ENCODE assay signal across 8 mouse cellular contexts in the genomic region with DNA sequence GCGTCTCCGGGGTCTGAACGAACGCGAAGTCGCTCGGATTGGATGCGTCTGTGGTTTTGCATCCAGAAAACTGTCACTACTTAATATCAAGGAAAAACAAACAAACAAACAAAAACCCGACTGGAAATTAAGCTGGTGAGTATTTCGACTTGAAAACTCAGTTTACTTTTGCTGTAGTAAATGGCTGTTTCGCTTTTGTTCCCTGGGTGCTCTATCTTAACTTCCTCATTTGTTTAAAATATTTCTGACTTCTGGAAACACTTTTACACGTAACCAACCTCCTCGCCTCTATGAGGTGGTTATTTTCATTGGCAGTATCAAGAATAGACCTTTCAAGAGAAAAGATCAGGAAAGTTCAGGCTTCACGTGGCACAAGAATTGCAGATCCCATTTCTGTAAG. TPM values are rescaled to one million over a fixed set of nuclear protein-coding genes. Genes with fewer than 3 reads are reported as not detected.
DNase-seq lines count a peak whose midpoint lies in the region; ATAC-seq and TF ChIP-seq lines count a peak whose summit lies in the region.

No protein-coding gene starts in this region.

- peaks cover 23% of the 10 kb centered on the region for H3K36me3 ChIP-seq in embryonic facial prominence, embryonic 13.5 days
- H3K36me3 ChIP-seq in limb, embryonic 10.5 days: peaks cover 45% of the 10 kb centered on the region
- peaks cover 12% of the 10 kb centered on the region for H3K36me3 ChIP-seq in neural tube, embryonic 15.5 days

- WGBS in lung, adult 2 months: 2% methylated on average over 14 of the region's 14 CpGs
- 4% methylated on average over 14 of the region's 14 CpGs for WGBS in embryonic facial prominence, embryonic 13.5 days
- WGBS in limb, embryonic 10.5 days: 11% methylated on average over 14 of the region's 14 CpGs
- 8% methylated on average over 14 of the region's 14 CpGs for WGBS in neural tube, embryonic 15.5 days

- no peak for TF ChIP-seq POLR2A in lung, adult 2 months (IDR thresholded peaks at IDR 0.05; ENCODE audit: borderline replicate concordance, extremely low read depth, low read depth, low read length)

- peak overlapping the region; percentile 98 for H3K4me3 ChIP-seq in lung, adult 2 months (replicated peaks; ENCODE audit: extremely low read depth, low read depth, low read length)
- H3K4me3 ChIP-seq in embryonic facial prominence, embryonic 13.5 days: peak overlapping the region; percentile 92
- peak overlapping the region; percentile 96 for H3K4me3 ChIP-seq in limb, embryonic 10.5 days
- peak overlapping the region; percentile 62 for H3K4me3 ChIP-seq in neural tube, embryonic 15.5 days (replicated peaks)

- H3K4me2 ChIP-seq in embryonic facial prominence, embryonic 13.5 days: peak overlapping the region; percentile 74
- peak overlapping the region; percentile 69 for H3K4me2 ChIP-seq in neural tube, embryonic 15.5 days

- peak overlapping the region; percentile 94 for H3K9ac ChIP-seq in embryonic facial prominence, embryonic 13.5 days
- peak overlapping the region; percentile 78 for H3K9ac ChIP-seq in neural tube, embryonic 15.5 days (replicated peaks)

- no peak for ATAC-seq in embryonic facial prominence, embryonic 13.5 days (ENCODE audit: insufficient number of reproducible peaks, insufficient read depth, low FRiP score, low TSS enrichment, low read depth)
- no peak for ATAC-seq in neural tube, embryonic 15.5 days (ENCODE audit: low FRiP score)

- H3K27ac ChIP-seq in embryonic facial prominence, embryonic 13.5 days: peak overlapping the region; percentile 98
- H3K27ac ChIP-seq in limb, embryonic 10.5 days: peak overlapping the region; percentile 97
- peak overlapping the region; percentile 95; the same call in 1 of the 2 replicates for H3K27ac ChIP-seq in neural tube, embryonic 15.5 days (replicated peaks)

- DNase-seq in lung, adult 2 months: no peak
- no peak for DNase-seq in lung, postnatal 10 days
- DNase-seq in limb, embryonic 10.5 days (ENCODE audit: low spot score): no peak
- no peak for DNase-seq in right cerebral cortex, adult 2 months (ENCODE audit: low spot score in 2 of 2)
- DNase-seq in layer of hippocampus, postnatal 14 days (ENCODE audit: low spot score in 2 of 2): no peak
- no peak for DNase-seq in urinary bladder, postnatal 36 days (ENCODE audit: low spot score in 2 of 2)

- no peak for TF ChIP-seq CTCF in lung, adult 2 months (IDR thresholded peaks at IDR 0.05; ENCODE audit: insufficient read depth, low read length)

- H3K9me3 ChIP-seq in embryonic facial prominence, embryonic 13.5 days: no peaks in the 10 kb centered on the region
- no peaks in the 10 kb centered on the region for H3K9me3 ChIP-seq in limb, embryonic 10.5 days (replicated peaks)
- no peaks in the 10 kb centered on the region for H3K9me3 ChIP-seq in neural tube, embryonic 15.5 days (replicated peaks)

- peaks cover 7% of the 10 kb centered on the region for H3K4me1 ChIP-seq in lung, adult 2 months (ENCODE audit: control insufficient read depth, insufficient read depth, low read length)
- H3K4me1 ChIP-seq in embryonic facial prominence, embryonic 13.5 days: peaks cover 17% of the 10 kb centered on the region
- peaks cover 20% of the 10 kb centered on the region for H3K4me1 ChIP-seq in limb, embryonic 10.5 days
- H3K4me1 ChIP-seq in neural tube, embryonic 15.5 days: peaks cover 28% of the 10 kb centered on the region

- no peaks in the 10 kb centered on the region for H3K27me3 ChIP-seq in embryonic facial prominence, embryonic 13.5 days
- no peaks in the 10 kb centered on the region for H3K27me3 ChIP-seq in limb, embryonic 10.5 days (ENCODE audit: low read depth, poor library complexity, severe bottlenecking)
- no peaks in the 10 kb centered on the region for H3K27me3 ChIP-seq in neural tube, embryonic 15.5 days (replicated peaks)

RNA-seq across cellular contexts. Expression of gene Cggbp1, which starts 1.1 kb away (rescaled TPM):
- polyA plus RNA-seq in lung, adult 2 months (2012; rRNA removed): 8.7 and 17.4 TPM in 2 replicates
- 76.2 and 86.1 TPM in 2 replicates for polyA plus RNA-seq in embryonic facial prominence, embryonic 13.5 days (2015; fragmentation: Nextera tagmentation; extraction: Ambion mirVana)
- 72.9 and 92.0 TPM in 2 replicates for polyA plus RNA-seq in limb, embryonic 10.5 days (2016; fragmentation: Nextera tagmentation; extraction: Ambion mirVana)
- 58.2 and 58.6 TPM in 2 replicates for polyA plus RNA-seq in neural tube, embryonic 15.5 days (2015; fragmentation: Nextera tagmentation; extraction: Ambion mirVana)
- 10 to 100 TPM; 52.1 to 57.7 TPM for total RNA-seq in layer of hippocampus, postnatal 14 days (2021)

RNA-seq across cellular contexts. Expression of gene Zfp654, which starts 1.4 kb away (rescaled TPM):
- polyA plus RNA-seq in lung, adult 2 months (2012; rRNA removed): 0.75 and 1.2 TPM in 2 replicates
- 6.2 and 6.8 TPM in 2 replicates for polyA plus RNA-seq in embryonic facial prominence, embryonic 13.5 days (2015; fragmentation: Nextera tagmentation; extraction: Ambion mirVana)
- 5.3 and 5.8 TPM in 2 replicates for polyA plus RNA-seq in limb, embryonic 10.5 days (2016; fragmentation: Nextera tagmentation; extraction: Ambion mirVana)
- polyA plus RNA-seq in neural tube, embryonic 15.5 days (2015; fragmentation: Nextera tagmentation; extraction: Ambion mirVana): 4.5 and 4.9 TPM in 2 replicates
- 10 to 100 TPM; 12.9 TPM for total RNA-seq in layer of hippocampus, postnatal 14 days (2021)
